Mouse (Mus musculus): ENCODE data around the gene Ssr2.

DNA sequence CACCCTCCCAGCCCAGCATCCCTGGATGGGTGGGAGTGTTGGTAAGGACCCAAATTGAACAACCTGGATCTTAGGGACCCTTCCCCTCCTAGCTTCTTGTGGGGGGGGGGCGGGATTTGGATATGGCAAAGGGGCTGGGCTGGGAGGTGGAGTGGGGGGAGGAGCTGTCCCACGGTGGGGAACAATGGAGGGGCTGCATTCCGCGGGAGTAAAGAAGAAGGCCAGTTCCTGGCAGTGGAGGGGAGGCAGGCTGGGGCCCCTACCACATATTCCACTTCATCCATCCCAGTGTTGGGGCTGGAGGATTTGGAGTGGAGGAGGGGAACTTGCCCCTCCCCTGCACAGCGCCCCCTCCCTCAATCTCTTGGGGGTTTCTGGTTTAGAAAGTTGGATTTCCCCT, 42.0 kb upstream of the Ssr2 start:
- TF ChIP-seq MYOG (IDR thresholded peaks at IDR 0.05; ENCODE audit: control insufficient read depth in 1 of 3, insufficient read depth in 1 of 3, insufficient read length in 2 of 3, low read depth in 2 of 3) (no peak), MAX (IDR thresholded peaks at IDR 0.05; ENCODE audit: low read depth) (no peak), POLR2AphosphoS2 (IDR thresholded peaks at IDR 0.05; ENCODE audit: insufficient read length, low read depth) (no peak), E2F4 (IDR thresholded peaks at IDR 0.05; ENCODE audit: insufficient read depth) (no peak), POLR2A (IDR thresholded peaks at IDR 0.05; ENCODE audit: insufficient read length, low read depth) (no peak), MYOD1 (IDR thresholded peaks at IDR 0.05; ENCODE audit: control insufficient read depth in 1 of 3, insufficient read length in 2 of 3, low read depth in 2 of 3) (no peak), CEBPB (IDR thresholded peaks at IDR 0.05; ENCODE audit: insufficient read depth, poor library complexity, severe bottlenecking) (no peak)
